Mouse (Mus musculus): ENCODE results near the gene Acot2.
A peak's percentile ranks its signal among the peaks of the same experiment; 100 is the strongest.

DNA sequence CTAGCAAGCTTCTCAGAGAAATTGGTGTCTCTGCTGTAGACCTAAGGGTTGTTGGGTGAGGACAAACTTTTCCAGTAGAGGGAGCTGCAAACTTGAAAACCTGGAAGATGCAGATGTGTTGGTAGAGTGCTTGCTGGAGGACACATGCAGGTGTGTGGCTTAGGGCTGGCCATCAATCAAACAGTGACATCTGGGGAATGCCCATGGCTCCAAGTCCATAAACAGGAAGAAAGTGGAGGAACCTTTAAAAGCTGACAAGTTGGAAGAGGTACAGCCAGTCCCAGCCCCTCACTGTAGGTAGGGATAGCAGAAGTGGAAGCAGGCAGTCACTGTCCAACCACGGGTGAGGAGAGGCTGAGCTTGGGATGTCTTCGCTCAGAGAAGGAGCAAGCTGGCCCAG, 15.5 kb upstream of the Acot2 start:
- peak; percentile 66 for TF ChIP-seq CTCF (IDR thresholded peaks at IDR 0.05; ENCODE audit: extremely low read depth, insufficient read depth, low read length)
- no peak for TF ChIP-seq POLR2A (IDR thresholded peaks at IDR 0.05; ENCODE audit: extremely low read depth, insufficient read depth, low read length)

Measured in cortical plate, adult 2 months (tissue).